Mouse (Mus musculus) olfactory bulb, adult 2 months (tissue): ENCODE results near the gene Ascc1.

Source experiments
- CTCF ChIP-seq: fragments of 200-500 bp; IDR thresholded peaks from 2 replicates; pipeline ENCODE4 v1.5.1; 2012; ENCODE audit warnings: low read depth, mild to moderate bottlenecking, low read length, moderate library complexity; ENCODE audit not compliant: insufficient read depth
- POLR2A ChIP-seq: fragments of 200-500 bp; IDR thresholded peaks from 2 replicates; pipeline ENCODE4 v1.6.1; 2012; ENCODE audit warnings: mild to moderate bottlenecking, low read depth, low read length, moderate library complexity; ENCODE audit not compliant: insufficient read depth

DNA sequence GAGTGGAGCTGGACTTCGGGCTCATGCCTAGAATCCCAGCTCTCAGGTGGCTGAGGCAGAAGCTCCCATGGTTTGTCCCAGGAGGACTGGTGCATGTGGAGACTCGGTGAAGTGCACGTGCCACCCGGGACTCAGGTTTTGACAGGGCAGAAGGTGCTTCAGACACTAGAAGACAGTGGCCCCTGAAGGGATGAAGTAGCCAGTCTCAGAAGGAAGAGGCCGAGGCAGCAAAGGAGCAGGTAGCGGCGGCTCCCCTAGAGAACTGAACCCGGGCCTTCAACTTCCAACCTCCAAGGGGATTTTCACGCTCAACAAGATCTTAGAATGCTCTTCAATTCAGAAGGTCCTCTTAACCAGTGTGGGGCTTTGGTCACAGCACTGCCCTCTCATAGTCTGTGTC, 12.2 kb upstream of the Ascc1 start:
- TF ChIP-seq POLR2A (no peak), CTCF (no peak)
